In genomic region chr4:33189735-33190036, GRCm38 (mm10) we compare ENCODE assay signal across 8 mouse cellular contexts. TPM values are rescaled to one million over a fixed set of nuclear protein-coding genes. Genes with fewer than 3 reads are reported as not detected.
DNase-seq lines count a peak whose midpoint lies in the region; ATAC-seq and TF ChIP-seq lines count a peak whose summit lies in the region.

Gene Pm20d2 (minus strand): TSS chr4:33189737.

- H3K4me1 ChIP-seq in bone marrow macrophage, adult 2 months (ENCODE audit: control insufficient read depth, insufficient read depth, low read length): peaks cover 2% of the 10 kb centered on the region; the same call in 1 of the 2 replicates
- peaks cover 8% of the 10 kb centered on the region for H3K4me1 ChIP-seq in heart, embryonic 13.5 days
- H3K4me1 ChIP-seq in liver, embryonic 12.5 days: 0 out of 2 replicates have a peak, but pooled peaks cover 10% of the 10 kb centered on the region

- H3K9me3 ChIP-seq in heart, embryonic 13.5 days: 0 out of 2 replicates have a peak, but pooled peaks cover 6% of the 10 kb centered on the region
- H3K9me3 ChIP-seq in liver, embryonic 12.5 days (replicated peaks): no peaks in the 10 kb centered on the region

- peaks cover 10% of the 10 kb centered on the region; the same call in 1 of the 2 replicates for H3K27me3 ChIP-seq in heart, embryonic 13.5 days (replicated peaks)
- peaks cover 44% of the 10 kb centered on the region for H3K27me3 ChIP-seq in liver, embryonic 12.5 days (replicated peaks)

- TF ChIP-seq CTCF in bone marrow macrophage, adult 2 months (IDR thresholded peaks at IDR 0.05; ENCODE audit: low read depth, low read length): no peak

- no peak for ATAC-seq in heart, embryonic 13.5 days (ENCODE audit: extremely low read depth, insufficient number of reproducible peaks, low FRiP score, low TSS enrichment)
- ATAC-seq in liver, embryonic 12.5 days: no peak
- no peak for ATAC-seq in erythroid progenitor cell, adult 5-6 weeks (replicated peaks; ENCODE audit: low FRiP score, poor library complexity, severe bottlenecking)

- H3K36me3 ChIP-seq in heart, embryonic 13.5 days: no peaks in the 10 kb centered on the region
- no peaks in the 10 kb centered on the region for H3K36me3 ChIP-seq in liver, embryonic 12.5 days

- no peak within 1 kb of the TSS for H3K27ac ChIP-seq in bone marrow macrophage, adult 2 months (ENCODE audit: insufficient read depth, low read depth, low read length)
- peak within 1 kb of the TSS; percentile 89 for H3K27ac ChIP-seq in heart, embryonic 13.5 days (replicated peaks)
- H3K27ac ChIP-seq in liver, embryonic 12.5 days: peak within 1 kb of the TSS; percentile 40; the same call in 1 of the 2 replicates

- 12% methylated on average over 6 of the region's 6 CpGs for WGBS in heart, embryonic 13.5 days
- 11% methylated on average over 6 of the region's 6 CpGs for whole genome bisulfite sequencing in liver, embryonic 12.5 days (ENCODE audit: insufficient replicate concordance)

- peak within 1 kb of the TSS; percentile 85 for H3K9ac ChIP-seq in heart, embryonic 13.5 days
- H3K9ac ChIP-seq in liver, embryonic 12.5 days: peak within 1 kb of the TSS; percentile 32

- H3K4me2 ChIP-seq in heart, embryonic 13.5 days: peak within 1 kb of the TSS; percentile 92
- peak within 1 kb of the TSS; percentile 84 for H3K4me2 ChIP-seq in liver, embryonic 12.5 days

- H3K4me3 ChIP-seq in bone marrow macrophage, adult 2 months (ENCODE audit: insufficient read depth, low read length): peak within 1 kb of the TSS; percentile 73
- peak within 1 kb of the TSS; percentile 74 for H3K4me3 ChIP-seq in heart, embryonic 13.5 days
- peak within 1 kb of the TSS; percentile 58 for H3K4me3 ChIP-seq in liver, embryonic 12.5 days

- TF ChIP-seq POLR2A in bone marrow macrophage, adult 2 months (IDR thresholded peaks at IDR 0.05; ENCODE audit: borderline replicate concordance, low read depth, low read length): no peak

- no peak for DNase-seq in heart, adult 18-20 months
- DNase-seq in heart, adult 11 months: no peak
- DNase-seq in retina, embryonic 14.5 days (ENCODE audit: low spot score): no peak
- no peak for DNase-seq in kidney, adult 11 months

RNA-seq across cellular contexts. Expression of gene Pm20d2, which starts in this region (rescaled TPM):
- 10 to 100 TPM; 69.3 to 77.0 TPM for total RNA-seq in heart, adult 18-20 months (2021)
- polyA plus RNA-seq in bone marrow macrophage, adult 2 months (2012; ENCODE audit: insufficient read depth, insufficient read length, missing spikeins): not detected in 2 replicates
- 0.99 and 1.6 TPM in 2 replicates for polyA plus RNA-seq in heart, embryonic 13.5 days (2015; fragmentation: Nextera tagmentation; extraction: Ambion mirVana)
- 0.49 and 0.60 TPM in 2 replicates for polyA plus RNA-seq in liver, embryonic 12.5 days (2016; fragmentation: Nextera tagmentation; extraction: Ambion mirVana)
- total RNA-seq in erythroid progenitor cell, adult 5-6 weeks (2015; ENCODE audit: low replicate concordance): not detected in 2 replicates
- not detected in 2 replicates for total RNA-seq in erythroid progenitor cell, adult 5-6 weeks (2017; ENCODE audit: low replicate concordance)

Comparison
In these comparisons a context has a peak if more than half of its experiments do, and no peak if none do; other contexts are left out.
1. RNA of gene Pm20d2 (total RNA-seq): 69.3 to 77.0 TPM in heart, adult 18-20 months; not detected in erythroid progenitor cell, adult 5-6 weeks; every median in the first group is over 10 times any median in the second.
2. Peak in every context shown above with its lines, with median percentiles within 50 percentile points of each other: H3K4me3 ChIP-seq.